Mouse (Mus musculus) monocyte, adult 5-6 weeks (primary cell): ENCODE measurements around the gene Dera. TPM values are rescaled to one million over a fixed set of nuclear protein-coding genes. Genes with fewer than 3 reads are reported as not detected.

Experiments used
- ATAC-seq: fragments of 153-309, 156-312 bp; replicated peaks from 2 replicates; pipeline ENCODE4 v1.8.0; 2017; ENCODE audit warnings: mild to moderate bottlenecking; ENCODE audit not compliant: low TSS enrichment, insufficient number of reproducible peaks, severe bottlenecking, poor library complexity, low FRiP score
- total RNA-seq: library from RNA; stranded (forward); fragments of 200-1000, 200-491, 200-594 nt; gene quantifications from 3 replicates; pipeline ENCODE4 v1.2.3, GENCODE M21; 2017

The Dera gene
- total RNA-seq, 1 experiment from 2014 or later, result 37.0 TPM

GRCm38 (mm10) chr6:137857198-137858194 is 103.2 kb downstream of the Dera start:
- no peak for ATAC-seq

- ATAC-seq, result no peak
These were observed 115.7 kb downstream of the Dera start for GRCm38 (mm10) chr6:137869903-137870580.

GRCm38 (mm10) chr6:137870667-137871066 is 116.3 kb downstream of the Dera start:
- ATAC-seq, result no peak

- ATAC-seq, result no peak
These were observed 117.8 kb downstream of the Dera start for GRCm38 (mm10) chr6:137872055-137872735.

GRCm38 (mm10) chr6:137874471-137875244 is 120.3 kb downstream of the Dera start:
- no peak for ATAC-seq

- ATAC-seq, result no peak
These were observed 131.3 kb downstream of the Dera start for GRCm38 (mm10) chr6:137885644-137886043.

- no peak for ATAC-seq
These were observed 132.0 kb downstream of the Dera start for GRCm38 (mm10) chr6:137886210-137886979.

GRCm38 (mm10) chr6:137887258-137887657 is 132.9 kb downstream of the Dera start:
- no peak for ATAC-seq

GRCm38 (mm10) chr6:137897671-137898070 is 143.3 kb downstream of the Dera start:
- ATAC-seq, result no peak

GRCm38 (mm10) chr6:137901255-137901654 is 146.9 kb downstream of the Dera start:
- ATAC-seq, result no peak

Other genes with a start within 250 kb of the Dera start
- 50.3 to 74.9 TPM (median 55.6 TPM) in 3 replicates for gene Eps8, start 99.7 kb upstream of the Dera start, total RNA-seq
- 83.6 to 127 TPM (median 84.4 TPM) in 3 replicates for gene Strap, start 19.5 kb upstream of the Dera start, total RNA-seq